Mouse (Mus musculus) heart, embryonic 14.5 days (tissue): ENCODE data around the gene Arrdc5. TPM values are rescaled to one million over a fixed set of nuclear protein-coding genes. Genes with fewer than 3 reads are reported as not detected.

Experiments used
- ATAC-seq: fragments of 200-750 bp; cut with Nextera tagmentation; 2 replicates; pipeline ENCODE4 v1.8.0; 2017; ENCODE audit warnings: low read depth, moderate TSS enrichment; ENCODE audit not compliant: insufficient number of reproducible peaks, insufficient read depth, low FRiP score
- H3K27ac ChIP-seq, 2 experiments: fragments of 200-500 bp in 1 of 2; fragments of 300-500 bp in 1 of 2; sonication (generic) in 1 of 2; replicated peaks in 1 of 2; 2 replicates each; pipeline ENCODE4 v1.5.1; 2012 to 2014; ENCODE audit warnings: low read depth in 2 of 2, low read length in 2 of 2, control low read depth in 1 of 2, mild to moderate bottlenecking in 1 of 2, mixed read lengths in 1 of 2; ENCODE audit not compliant: control insufficient read depth in 1 of 2, insufficient read depth in 1 of 2
- H3K27me3 ChIP-seq: fragments of 300-500 bp; sonication (generic); 2 replicates; pipeline ENCODE4 v1.6.1; 2014; ENCODE audit warnings: mild to moderate bottlenecking, low read length, control low read depth; ENCODE audit not compliant: control insufficient read depth, insufficient read depth
- H3K36me3 ChIP-seq: fragments of 300-500 bp; sonication (generic); 2 replicates; pipeline ENCODE4 v1.6.1; 2014; ENCODE audit warnings: mild to moderate bottlenecking, control low read depth, low read length, mixed read lengths; ENCODE audit not compliant: control insufficient read depth, insufficient read depth
- H3K4me1 ChIP-seq, 2 experiments: fragments of 200-500 bp in 1 of 2; fragments of 300-500 bp in 1 of 2; sonication (generic) in 1 of 2; 2 replicates each; pipeline ENCODE4 v1.6.1; 2012 to 2014; ENCODE audit warnings: low read length in 2 of 2, control low read depth in 1 of 2, mixed read lengths in 1 of 2; ENCODE audit not compliant: control insufficient read depth in 2 of 2, insufficient read depth in 2 of 2
- H3K4me2 ChIP-seq: fragments of 300-500 bp; sonication (generic); 2 replicates; pipeline ENCODE4 v1.6.1; 2014; ENCODE audit warnings: mild to moderate bottlenecking, low read length
- H3K4me3 ChIP-seq, 2 experiments: fragments of 200-500 bp in 1 of 2; fragments of 300-500 bp in 1 of 2; sonication (generic) in 1 of 2; 2 replicates each; pipeline ENCODE4 v1.5.1; 2012 to 2014; ENCODE audit warnings: low read length in 2 of 2, mild to moderate bottlenecking in 2 of 2, control low read depth in 1 of 2, low read depth in 1 of 2, moderate library complexity in 1 of 2; ENCODE audit not compliant: control insufficient read depth in 1 of 2, insufficient read depth in 1 of 2
- H3K9ac ChIP-seq: fragments of 300-500 bp; sonication (generic); 2 replicates; pipeline ENCODE4 v1.6.1; 2014; ENCODE audit warnings: mild to moderate bottlenecking, low read length
- H3K9me3 ChIP-seq: fragments of 300-500 bp; sonication (generic); 2 replicates; pipeline ENCODE4 v1.6.1; 2016; ENCODE audit warnings: low read length, control low read depth; ENCODE audit not compliant: control insufficient read depth
- WGBS: fragments of 180-500 bp; shearing (Covaris S2); extraction: QIAGEN DNeasy Blood & Tissue Kit; methylation state at CpG from one replicate; pipeline ENCODE4 v1.1.7; 2014; 5-methylcytosine and 5-hydroxymethylcytosine counted together
- polyA plus RNA-seq: library from polyadenylated mRNA; unstranded; fragments of >200 nt; fragmentation: Nextera tagmentation; extraction: Ambion mirVana; gene quantifications from 2 replicates; pipeline ENCODE4 v1.2.1, GENCODE M21; 2014

The Arrdc5 gene
- polyA plus RNA-seq, 1 experiment from 2014 or later: not detected

DNA sequence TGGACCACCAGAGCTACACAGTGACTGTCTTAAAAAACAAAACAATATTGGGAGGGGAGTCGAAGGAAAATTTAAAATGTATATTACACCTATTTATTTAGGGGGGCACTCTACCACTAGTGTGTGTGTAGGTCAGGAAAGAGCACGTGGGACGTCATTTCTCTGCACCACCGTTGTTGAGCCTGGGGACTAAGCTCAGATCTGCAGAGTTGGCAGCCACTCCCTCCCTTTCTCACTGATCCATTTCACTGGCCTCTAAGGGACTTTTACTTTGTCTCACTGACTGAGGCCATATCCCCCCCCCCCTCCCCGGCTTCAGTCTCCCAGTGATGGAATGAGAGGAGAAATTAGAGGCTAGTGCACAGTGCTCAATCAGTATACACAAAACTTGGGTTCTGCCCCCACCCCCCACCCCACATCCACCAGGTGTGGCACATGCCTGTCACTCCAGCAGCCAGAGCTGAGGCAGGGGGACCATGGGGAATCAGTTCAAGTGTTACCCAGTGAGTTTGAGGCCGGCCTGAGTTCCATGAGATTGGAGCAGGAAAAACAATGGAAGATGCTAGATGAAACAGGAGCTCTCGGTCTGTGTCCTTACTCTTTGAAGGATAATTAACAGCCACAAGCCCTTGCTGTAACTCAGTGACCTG, 8.1 kb downstream of the Arrdc5 start:
- 73% methylated on average over 7 of the region's 7 CpGs for WGBS
- Histone ChIP-seq H3K4me2 (peak overlapping the region; percentile 90), H3K9ac (peak overlapping the region; percentile 66)

DNA sequence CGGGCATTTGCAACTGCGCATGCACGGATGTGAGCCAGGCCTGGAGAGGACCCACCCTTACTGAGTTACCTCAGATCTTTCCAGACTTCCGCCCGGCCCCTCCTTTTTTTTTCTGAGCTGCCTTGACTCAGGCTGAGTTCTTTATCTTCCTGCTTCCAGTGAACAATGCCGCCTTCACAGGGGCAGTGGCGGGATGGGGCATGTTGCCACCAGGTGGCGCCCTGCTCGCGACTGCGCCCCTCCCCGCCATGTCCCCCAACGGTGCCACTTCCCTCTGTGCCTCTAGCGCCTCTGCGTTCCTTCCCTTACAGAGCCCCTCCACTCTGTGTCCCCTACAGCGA, 8.9 kb downstream of the Arrdc5 start:
- Histone ChIP-seq H3K4me1 (peaks cover 20 to 30% of the 10 kb centered on the region in 2 experiments), H3K27ac (peak overlapping the region; percentile 73 to 97), H3K9ac (peak overlapping the region; percentile 89), H3K36me3 (peaks cover 10% of the 10 kb centered on the region), H3K9me3 (no peaks in the 10 kb centered on the region), H3K27me3 (no peaks in the 10 kb centered on the region), H3K4me3 (peak overlapping the region in 1 of 2 experiments; percentile 67; a peak in 1 of 4 replicates), H3K4me2 (peak overlapping the region; percentile 90)
- ATAC-seq: peak; percentile 79
- WGBS: 0% methylated on average over 16 of the region's 16 CpGs

More for the DNA sequence above, 8.1 kb downstream of the Arrdc5 start:
- H3K9me3 ChIP-seq: no peaks in the 10 kb centered on the region
- ATAC-seq: no peak
- H3K27ac ChIP-seq: peak overlapping the region; percentile 73 to 97; a peak in 3 of 4 replicates
- H3K27me3 ChIP-seq: no peaks in the 10 kb centered on the region
- no peak overlapping the region for H3K4me3 ChIP-seq
- peaks cover 2% of the 10 kb centered on the region for H3K36me3 ChIP-seq
- peaks cover 20 to 30% of the 10 kb centered on the region in 2 experiments for H3K4me1 ChIP-seq

DNA sequence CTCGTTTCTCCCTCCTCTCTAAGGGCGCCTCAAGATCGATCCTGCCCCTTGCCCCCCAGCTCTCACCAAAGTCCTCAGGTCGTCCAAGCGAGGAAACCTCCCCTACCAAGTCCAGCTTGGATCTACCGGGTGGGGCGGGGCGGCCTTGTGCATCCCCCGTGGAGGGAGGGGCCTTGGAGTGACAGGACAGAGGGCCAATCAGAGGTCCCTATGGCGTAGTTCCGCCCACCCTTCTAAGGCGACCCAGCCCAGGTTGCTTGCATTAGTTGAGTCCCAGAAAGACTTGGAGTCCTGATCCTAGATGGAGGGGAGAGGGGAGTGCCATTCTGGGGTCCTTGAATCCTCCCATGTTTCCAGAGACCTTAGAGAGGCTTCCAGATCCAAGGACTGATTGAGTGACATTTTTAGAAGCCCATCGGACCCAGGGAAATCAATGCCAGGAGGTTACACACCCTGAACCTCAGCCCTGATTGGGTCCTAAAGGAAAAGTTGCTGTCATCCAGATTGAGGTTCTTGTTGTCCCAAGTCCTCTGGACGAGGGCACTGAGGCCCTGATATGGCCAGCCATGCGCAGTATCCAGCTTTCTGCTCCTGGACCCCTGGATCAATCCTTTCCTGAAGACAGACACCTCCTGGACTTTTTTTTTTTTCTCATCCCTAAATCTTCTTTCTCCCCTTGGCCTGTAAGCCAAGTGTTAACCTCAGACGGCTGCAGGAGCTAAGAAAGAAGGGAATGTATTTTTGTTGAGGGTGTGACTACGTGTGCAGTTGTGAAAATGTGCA, 9.5 kb downstream of the Arrdc5 start:
- H3K36me3 ChIP-seq: peaks cover 16% of the 10 kb centered on the region
- peak overlapping the region; percentile 90 for H3K4me2 ChIP-seq
- no peaks in the 10 kb centered on the region for H3K9me3 ChIP-seq
- H3K4me1 ChIP-seq: peaks cover 20 to 30% of the 10 kb centered on the region in 2 experiments
- peak overlapping the region; percentile 89 for H3K9ac ChIP-seq
- H3K27ac ChIP-seq: peak overlapping the region; percentile 73 to 97
- peak overlapping the region; percentile 59 to 67 for H3K4me3 ChIP-seq
- H3K27me3 ChIP-seq: no peaks in the 10 kb centered on the region
- 2% methylated on average over 17 of the region's 17 CpGs for WGBS
- ATAC-seq: peak; percentile 90

DNA sequence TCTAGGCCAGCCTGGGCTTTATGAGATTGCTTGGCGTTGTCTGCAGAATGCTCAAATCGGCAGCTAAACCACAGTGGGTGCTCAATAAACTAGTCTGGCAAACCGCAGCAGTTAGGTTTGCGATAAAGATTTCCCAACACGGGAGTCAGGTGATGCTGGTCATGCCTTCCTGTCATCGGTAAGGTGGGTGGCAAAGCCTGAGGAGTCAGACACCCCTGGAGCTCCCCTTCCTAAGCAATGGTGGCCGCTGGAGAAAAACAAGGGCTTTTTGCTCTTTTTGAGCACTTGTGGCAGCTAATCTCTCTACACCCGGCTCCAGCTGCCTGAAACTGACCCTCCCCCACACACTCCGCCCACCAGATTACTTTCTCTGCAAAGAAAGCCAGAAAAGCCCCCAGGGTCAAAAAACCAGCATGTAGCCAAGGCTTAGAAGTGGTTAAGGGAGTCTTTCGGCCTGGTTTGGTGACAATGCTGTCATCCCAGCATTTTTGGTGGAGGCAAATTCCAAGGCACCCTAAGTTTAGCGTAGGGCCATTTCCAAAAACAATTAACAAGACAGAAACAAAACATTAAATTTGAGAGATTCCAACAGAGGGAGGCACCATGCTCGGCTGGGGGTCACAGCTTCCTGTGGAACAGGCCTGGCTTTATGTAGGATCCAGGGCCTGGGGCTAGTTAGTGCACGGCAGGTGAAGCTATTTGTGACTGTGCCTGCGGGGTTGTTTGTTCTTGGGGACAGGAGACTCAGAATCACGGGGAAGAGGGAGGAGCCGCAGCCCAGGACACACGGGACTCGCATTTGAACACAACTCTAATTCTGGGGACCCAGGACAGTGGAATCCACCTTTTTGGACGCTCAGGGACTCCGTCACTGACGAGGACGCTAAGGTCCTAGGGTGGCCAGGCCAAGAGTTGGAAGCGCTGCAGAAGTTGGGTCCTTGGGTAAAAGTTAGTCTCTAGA, 10.4 kb downstream of the Arrdc5 start:
- H3K4me3 ChIP-seq: peak overlapping the region; percentile 59 to 67
- no peaks in the 10 kb centered on the region for H3K9me3 ChIP-seq
- H3K36me3 ChIP-seq: peaks cover 25% of the 10 kb centered on the region
- no peaks in the 10 kb centered on the region for H3K27me3 ChIP-seq
- ATAC-seq: peak; percentile 33; the same call in 1 of the 2 replicates
- peak overlapping the region; percentile 90 for H3K4me2 ChIP-seq
- peak overlapping the region; percentile 73 to 97 for H3K27ac ChIP-seq
- WGBS: 3% methylated on average over 23 of the region's 23 CpGs
- H3K4me1 ChIP-seq: peaks cover 20 to 30% of the 10 kb centered on the region in 2 experiments
- peak overlapping the region; percentile 89 for H3K9ac ChIP-seq

DNA sequence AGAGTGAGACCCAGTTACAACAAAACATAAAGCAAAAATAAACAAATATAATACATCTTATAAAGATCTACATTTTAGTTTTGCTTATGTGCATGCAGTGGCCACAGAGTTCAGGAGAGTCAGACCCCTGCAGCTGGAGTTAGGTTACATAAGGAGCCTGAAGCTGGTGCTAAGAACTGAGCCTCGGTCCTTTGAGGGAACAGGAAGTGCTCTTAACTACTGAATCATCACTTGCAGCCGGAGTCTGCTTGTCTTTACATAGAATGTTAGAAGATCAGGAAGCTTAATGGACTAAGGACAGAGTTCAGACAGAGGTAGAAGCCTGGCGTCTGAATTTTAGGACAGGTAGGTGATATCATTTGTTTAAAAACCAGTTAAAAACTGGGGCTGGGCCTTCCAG, 11.2 kb downstream of the Arrdc5 start:
- H3K9me3 ChIP-seq: no peaks in the 10 kb centered on the region
- no peaks in the 10 kb centered on the region for H3K27me3 ChIP-seq
- H3K4me3 ChIP-seq: peak overlapping the region; percentile 59 to 67
- peaks cover 33% of the 10 kb centered on the region for H3K36me3 ChIP-seq
- peaks cover 20 to 30% of the 10 kb centered on the region in 2 experiments for H3K4me1 ChIP-seq
- H3K9ac ChIP-seq: peak overlapping the region; percentile 89
- H3K4me2 ChIP-seq: peak overlapping the region; percentile 90
- 41% methylated on average over 3 of the region's 3 CpGs for WGBS
- H3K27ac ChIP-seq: peak overlapping the region; percentile 73 to 97
- ATAC-seq: no peak

DNA sequence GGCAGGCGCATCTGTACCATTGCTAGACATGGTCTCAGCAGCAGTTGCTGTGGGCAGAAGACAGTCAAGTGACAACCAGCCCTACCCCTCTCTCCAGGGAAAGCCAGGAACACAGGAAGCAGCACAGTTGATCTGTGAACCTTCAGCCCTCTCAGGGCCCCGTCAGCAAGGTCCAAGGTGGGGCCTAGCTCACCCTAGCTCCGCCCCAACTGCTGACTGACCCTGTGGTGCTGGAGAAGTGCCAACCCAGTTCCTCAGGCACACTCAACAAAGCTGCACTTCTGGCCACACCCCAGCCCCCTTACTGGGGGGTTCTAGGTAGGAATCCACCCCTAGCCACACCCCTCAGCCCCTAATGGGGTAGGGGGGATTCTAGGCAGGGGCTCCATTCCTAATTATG, 12.3 kb downstream of the Arrdc5 start:
- Histone ChIP-seq H3K4me3 (peak overlapping the region; percentile 6 to 16; a peak in 1 of 4 replicates), H3K27ac (peak overlapping the region; percentile 66 to 97), H3K4me1 (peaks cover 20 to 30% of the 10 kb centered on the region in 2 experiments), H3K9ac (peak overlapping the region; percentile 57), H3K9me3 (no peaks in the 10 kb centered on the region), H3K4me2 (peak overlapping the region; percentile 90), H3K27me3 (no peaks in the 10 kb centered on the region), H3K36me3 (peaks cover 43% of the 10 kb centered on the region)
- 33% methylated on average over 3 of the region's 3 CpGs for WGBS
- no peak for ATAC-seq

DNA sequence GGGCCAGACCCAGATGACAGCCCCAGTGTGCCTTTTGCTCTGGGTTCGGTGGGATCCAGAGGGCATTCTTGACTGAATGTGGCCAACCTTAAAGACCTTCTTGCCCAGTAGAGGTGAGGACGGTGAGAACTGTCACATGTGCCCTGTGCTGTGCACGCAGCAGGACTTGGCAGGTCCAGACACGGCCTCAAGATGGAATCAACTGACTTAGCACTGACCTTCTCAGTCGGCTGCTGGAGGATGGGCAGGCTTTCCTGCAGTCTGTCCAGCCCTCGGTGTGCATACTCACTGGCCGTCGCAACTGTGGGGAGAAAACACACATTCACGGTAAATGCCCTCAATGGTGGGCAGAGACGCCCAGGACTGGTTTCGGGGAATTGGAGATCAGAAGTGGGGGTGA, 14.1 kb downstream of the Arrdc5 start:
- Histone ChIP-seq H3K9ac (no peak overlapping the region), H3K4me1 (peaks cover 16 to 27% of the 10 kb centered on the region in 2 experiments), H3K9me3 (no peaks in the 10 kb centered on the region), H3K4me2 (no peak overlapping the region), H3K27ac (no peak overlapping the region), H3K36me3 (peaks cover 59% of the 10 kb centered on the region), H3K4me3 (no peak overlapping the region), H3K27me3 (no peaks in the 10 kb centered on the region)
- 96% methylated on average over 11 of the region's 11 CpGs for WGBS
- no peak for ATAC-seq
